Mouse (Mus musculus) liver, embryonic 14.5 days (tissue): ENCODE data around the gene Cwc27. TPM values are rescaled to one million over a fixed set of nuclear protein-coding genes. Genes with fewer than 3 reads are reported as not detected.

Experiments
- ATAC-seq: fragments of 200-750 bp; cut with Nextera tagmentation; 2 replicates; pipeline ENCODE4 v1.8.0; 2017; ENCODE audit warnings: moderate number of reproducible peaks, mild to moderate bottlenecking, moderate library complexity; ENCODE audit not compliant: insufficient read depth
- DNase-seq, 3 experiments: peaks; one replicate each; pipeline ENCODE4 v3.0.0-alpha.2; 2012 to 2013; ENCODE audit warnings: low read depth in 3 of 3, low spot score in 3 of 3
- H3K27ac ChIP-seq: fragments of 300-500 bp; sonication (generic); 2 replicates; pipeline ENCODE4 v1.5.1; 2014; ENCODE audit warnings: moderate library complexity, mild to moderate bottlenecking, control low read depth, inconsistent platforms
- H3K27me3 ChIP-seq: fragments of 300-500 bp; sonication (generic); 2 replicates; pipeline ENCODE4 v1.6.1; 2014; ENCODE audit warnings: mild to moderate bottlenecking, low read length, moderate library complexity; ENCODE audit not compliant: control insufficient read depth, insufficient read depth
- H3K36me3 ChIP-seq: fragments of 300-500 bp; sonication (generic); replicated peaks from 2 replicates; pipeline ENCODE4 v1.6.1; 2014; ENCODE audit warnings: low read depth; ENCODE audit not compliant: control insufficient read depth, insufficient read depth
- H3K4me1 ChIP-seq, 2 experiments: fragments of 200-500 bp in 1 of 2; fragments of 300-500 bp in 1 of 2; sonication (generic) in 1 of 2; replicated peaks; 2 replicates each; pipeline ENCODE4 v1.6.1; 2012 to 2014; ENCODE audit warnings: antibody characterized with exemption in 1 of 2, inconsistent platforms in 1 of 2, low read length in 1 of 2; ENCODE audit not compliant: control insufficient read depth in 2 of 2, insufficient read depth in 2 of 2
- H3K4me2 ChIP-seq: fragments of 300-500 bp; sonication (generic); 2 replicates; pipeline ENCODE4 v1.6.1; 2014; ENCODE audit warnings: low read depth, mild to moderate bottlenecking, control low read depth, moderate library complexity
- H3K4me3 ChIP-seq, 2 experiments: fragments of 200-500 bp in 1 of 2; fragments of 300-500 bp in 1 of 2; sonication (generic) in 1 of 2; 2 replicates each; pipeline ENCODE4 v1.5.1; 2012 to 2014; ENCODE audit warnings: low read depth in 2 of 2, low read length in 2 of 2, mild to moderate bottlenecking in 2 of 2, control low read depth in 1 of 2, inconsistent platforms in 1 of 2, moderate library complexity in 1 of 2; ENCODE audit not compliant: insufficient read depth in 1 of 2
- H3K9ac ChIP-seq: fragments of 300-500 bp; sonication (generic); replicated peaks from 2 replicates; pipeline ENCODE4 v1.6.1; 2014; ENCODE audit warnings: mild to moderate bottlenecking, control low read depth, moderate library complexity
- H3K9me3 ChIP-seq: fragments of 300-500 bp; sonication (generic); 2 replicates; pipeline ENCODE4 v1.6.1; 2016; ENCODE audit warnings: low read length, mixed read lengths; ENCODE audit not compliant: control insufficient read depth
- CTCF ChIP-seq: IDR thresholded peaks from 2 replicates; pipeline ENCODE4 v1.5.1; 2016; ENCODE audit warnings: antibody characterized with exemption, low read depth, control low read depth
- EP300 ChIP-seq: IDR thresholded peaks from 2 replicates; pipeline ENCODE4 v1.6.1; 2016; ENCODE audit warnings: antibody characterized with exemption, low read depth
- WGBS: fragments of 180-500 bp; shearing (Covaris S2); extraction: QIAGEN DNeasy Blood & Tissue Kit; methylation state at CpG from one replicate; pipeline ENCODE4 v1.1.7; 2014; ENCODE audit not compliant: insufficient replicate concordance; 5-methylcytosine and 5-hydroxymethylcytosine counted together
- polyA plus RNA-seq, 2 experiments: library from polyadenylated mRNA; depleted of rRNA in 1 of 2; stranded (reverse) in 1 of 2; unstranded in 1 of 2; fragments of >200 nt; fragmentation: Nextera tagmentation in 1 of 2; extraction: Ambion mirVana in 1 of 2; gene quantifications; 2 replicates each; pipeline versions ENCODE4 v1.2.1 to v1.2.3; 2012 to 2014

Cwc27 gene
- polyA plus RNA-seq, 2 experiments, result 4.9 to 7.8 TPM

- Histone ChIP-seq H3K9me3 (no peaks in the 10 kb centered on the region), H3K4me2 (no peak overlapping the region), H3K36me3 (no peaks in the 10 kb centered on the region; the same call in 1 of the 2 replicates), H3K9ac (no peak overlapping the region), H3K4me3 (no peak overlapping the region), H3K4me1 (no peaks in the 10 kb centered on the region), H3K27ac (no peak overlapping the region), H3K27me3 (no peaks in the 10 kb centered on the region)
- peak in 2 of 3 experiments; percentile 9 to 14 for DNase-seq
- ATAC-seq, result no peak
- 48% methylated on average over 3 of the region's 3 CpGs for WGBS
- TF ChIP-seq EP300 (no peak), CTCF (peak; percentile 33; the same call in 1 of the 2 replicates)
Observed at GRCm38 (mm10) chr13:104805681-104806080, 11.3 kb downstream of the Cwc27 start.

- ATAC-seq, result no peak
- no peak overlapping the region for H3K4me3 ChIP-seq
- WGBS, result 72% methylated on average over 7 of the region's 7 CpGs
- H3K27me3 ChIP-seq, result no peaks in the 10 kb centered on the region
- H3K9ac ChIP-seq, result no peak overlapping the region
- DNase-seq, result no peak
- no peaks in the 10 kb centered on the region for H3K9me3 ChIP-seq
- H3K36me3 ChIP-seq, result no peaks in the 10 kb centered on the region; the same call in 1 of the 2 replicates
- no peak overlapping the region for H3K27ac ChIP-seq
- H3K4me1 ChIP-seq, result peaks cover 0 to 2% of the 10 kb centered on the region in 2 experiments; a peak in 1 of 4 replicates
- TF ChIP-seq CTCF, result no peak
- no peak for TF ChIP-seq EP300
- H3K4me2 ChIP-seq, result no peak overlapping the region
Observed at GRCm38 (mm10) chr13:104799566-104800182, 17.3 kb downstream of the Cwc27 start.

- H3K4me1 ChIP-seq, result peaks cover 0 to 2% of the 10 kb centered on the region in 2 experiments; a peak in 1 of 4 replicates
- TF ChIP-seq EP300 (no peak), CTCF (no peak)
- H3K27me3 ChIP-seq, result no peaks in the 10 kb centered on the region
- ATAC-seq (no peak), DNase-seq (no peak)
- no peak overlapping the region for H3K9ac ChIP-seq
- H3K27ac ChIP-seq, result no peak overlapping the region
- no peak overlapping the region for H3K4me3 ChIP-seq
- no peaks in the 10 kb centered on the region for H3K9me3 ChIP-seq
- WGBS, result 73% methylated on average over 8 of the region's 8 CpGs
- no peak overlapping the region for H3K4me2 ChIP-seq
- no peaks in the 10 kb centered on the region; the same call in 1 of the 2 replicates for H3K36me3 ChIP-seq
Observed at GRCm38 (mm10) chr13:104799067-104799466, 17.9 kb downstream of the Cwc27 start.

- 61% methylated on average over 3 of the region's 3 CpGs for WGBS
Observed at GRCm38 (mm10) chr13:104794421-104794820, 22.5 kb downstream of the Cwc27 start.

GRCm38 (mm10) chr13:104792184-104792583, 24.8 kb downstream of the Cwc27 start, which contains the start of gene Srek1ip1:
TSS of gene Srek1ip1 (plus strand) at chr13:104792484.
- 79% methylated on average over 11 of the region's 11 CpGs for WGBS
- DNase-seq (no peak), ATAC-seq (no peak)
- H3K4me3 ChIP-seq, result no peak within 1 kb of the TSS
- no peaks in the 10 kb centered on the region for H3K9me3 ChIP-seq
- H3K4me1 ChIP-seq, result no peaks in the 10 kb centered on the region
- no peak within 1 kb of the TSS for H3K4me2 ChIP-seq
- H3K27ac ChIP-seq, result no peak within 1 kb of the TSS
- no peak within 1 kb of the TSS for H3K9ac ChIP-seq
- TF ChIP-seq EP300 (no peak), CTCF (no peak)
- H3K36me3 ChIP-seq, result no peaks in the 10 kb centered on the region
- no peaks in the 10 kb centered on the region for H3K27me3 ChIP-seq

More at GRCm38 (mm10) chr13:104794421-104794820, 22.5 kb downstream of the Cwc27 start:
- no peak for DNase-seq
- no peaks in the 10 kb centered on the region for H3K9me3 ChIP-seq
- H3K36me3 ChIP-seq, result no peaks in the 10 kb centered on the region; the same call in 1 of the 2 replicates
- H3K4me3 ChIP-seq, result no peak overlapping the region
- H3K4me1 ChIP-seq, result peaks cover 0 to 2% of the 10 kb centered on the region in 2 experiments; a peak in 1 of 4 replicates
- no peak for ATAC-seq
- H3K27ac ChIP-seq, result no peak overlapping the region
- no peak overlapping the region for H3K4me2 ChIP-seq
- TF ChIP-seq CTCF, result no peak
- no peak for TF ChIP-seq EP300
- no peak overlapping the region for H3K9ac ChIP-seq
- H3K27me3 ChIP-seq, result no peaks in the 10 kb centered on the region
